Mouse (Mus musculus) left cerebral cortex, adult 2 months (tissue): ENCODE measurements around the gene Mef2d. TPM values are rescaled to one million over a fixed set of nuclear protein-coding genes. Genes with fewer than 3 reads are reported as not detected.

Experiments
- DNase-seq, 2 experiments: peaks; one replicate each; pipeline ENCODE4 v3.0.0; 2021 to 2022; ENCODE audit warnings: low spot score in 2 of 2, mixed read lengths in 1 of 2; ENCODE audit errors: extremely low spot score in 1 of 2
- H3K27ac ChIP-seq: fragments of 200-600 bp; 2 replicates; pipeline ENCODE4 v1.8.1; 2022
- H3K4me3 ChIP-seq: fragments of 200-600 bp; 2 replicates; pipeline ENCODE4 v1.8.1; 2022
- CTCF ChIP-seq: fragments of 200-600 bp; IDR thresholded peaks from 2 replicates; pipeline ENCODE4 v1.8.1; 2022; ENCODE audit warnings: antibody characterized with exemption, mild to moderate bottlenecking, moderate library complexity
- intact Hi-C: fragments of 180-260 bp; cut with DNase I; formaldehyde crosslinking; loops from one replicate; pipeline ENCODE4 v1.15.1; 2025
- total RNA-seq, 2 experiments: library from RNA; stranded (reverse); gene quantifications; 2 replicates each; pipeline ENCODE4 v1.2.3; 2021

Mef2d gene
- total RNA-seq, 2 experiments from 2014 or later, result 223 to 225 TPM

- peak; percentile 56 to 74 for DNase-seq
- H3K27ac ChIP-seq, result peak overlapping the region; percentile 99
- no peak for TF ChIP-seq CTCF
- intact Hi-C loops, result loop anchor here (5.0 kb wide), 2 partner anchors 52 to 93 kb away; no protein-coding TSS in a partner anchor
- peak overlapping the region; percentile 53 for H3K4me3 ChIP-seq
Measured at GRCm38 (mm10) chr3:88139243-88140177, 2.7 kb upstream of the Mef2d start.

GRCm38 (mm10) chr3:88140178-88140902 is 1.8 kb upstream of the Mef2d start:
- peak overlapping the region; percentile 53; the same call in 1 of the 2 replicates for H3K4me3 ChIP-seq
- no peak for TF ChIP-seq CTCF
- H3K27ac ChIP-seq, result peak overlapping the region; percentile 99
- no peak for DNase-seq
- intact Hi-C loops, result no loop called here

- DNase-seq, result no peak
- intact Hi-C loops, result no loop called here
- no peak overlapping the region for H3K4me3 ChIP-seq
- H3K27ac ChIP-seq, result peak overlapping the region; percentile 99
- no peak for TF ChIP-seq CTCF
Measured at GRCm38 (mm10) chr3:88140903-88141430, 1.2 kb upstream of the Mef2d start.

- Histone ChIP-seq H3K4me3 (peak overlapping the region; percentile 98), H3K27ac (peak overlapping the region; percentile 99)
- intact Hi-C loops, result no loop called here
- TF ChIP-seq CTCF, result no peak
- DNase-seq, result no peak
Measured at GRCm38 (mm10) chr3:88141439-88141786, 759 bp upstream of the Mef2d start.

- no peak for TF ChIP-seq CTCF
- DNase-seq, result peak in 1 of 2 experiments; percentile 71
- intact Hi-C loops, result loop anchor here (2.0 kb wide), 1 partner anchor 30 kb away; no protein-coding TSS in a partner anchor
- peak overlapping the region; percentile 98 for H3K4me3 ChIP-seq
- peak overlapping the region; percentile 95 for H3K27ac ChIP-seq
Measured at GRCm38 (mm10) chr3:88142546-88142915, 359 bp downstream of the Mef2d start.

GRCm38 (mm10) chr3:88142916-88143771 is 972 bp downstream of the Mef2d start:
- no peak for TF ChIP-seq CTCF
- Histone ChIP-seq H3K27ac (peak overlapping the region; percentile 95), H3K4me3 (peak overlapping the region; percentile 98)
- intact Hi-C loops, result loop anchor here (2.0 kb wide), 1 partner anchor 30 kb away; no protein-coding TSS in a partner anchor
- peak; percentile 56 to 61 for DNase-seq

GRCm38 (mm10) chr3:88143961-88144486 is 1.9 kb downstream of the Mef2d start:
- peak in 1 of 2 experiments; percentile 37 for DNase-seq
- intact Hi-C loops, result loop anchor here (2.0 kb wide), 1 partner anchor 29 kb away; no protein-coding TSS in a partner anchor
- Histone ChIP-seq H3K4me3 (peak overlapping the region; percentile 98), H3K27ac (peak overlapping the region; percentile 95)
- TF ChIP-seq CTCF, result no peak

- intact Hi-C loops, result no loop called here
- Histone ChIP-seq H3K27ac (peak overlapping the region; percentile 95), H3K4me3 (peak overlapping the region; percentile 98)
- no peak for TF ChIP-seq CTCF
- DNase-seq, result no peak
Measured at GRCm38 (mm10) chr3:88144648-88145410, 2.7 kb downstream of the Mef2d start.

GRCm38 (mm10) chr3:88145411-88145782 is 3.2 kb downstream of the Mef2d start:
- intact Hi-C loops, result no loop called here
- no peak for DNase-seq
- Histone ChIP-seq H3K27ac (peak overlapping the region; percentile 95), H3K4me3 (peak overlapping the region; percentile 98)
- no peak for TF ChIP-seq CTCF

GRCm38 (mm10) chr3:88145952-88146351 is 3.8 kb downstream of the Mef2d start:
- no peak for TF ChIP-seq CTCF
- Histone ChIP-seq H3K4me3 (peak overlapping the region; percentile 98), H3K27ac (peak overlapping the region; percentile 95)
- DNase-seq, result no peak
- intact Hi-C loops, result no loop called here
